Mouse (Mus musculus) induced T-regulatory cell, adult 2 months (primary cell): ENCODE measurements around the gene Ablim1.
A peak's percentile ranks its signal among the peaks of the same experiment; 100 is the strongest.

Source experiments
- DNase-seq: peaks from one replicate; pipeline ENCODE4 v3.0.0-alpha.2; 2012; ENCODE audit warnings: low read depth

Ablim1 gene

GRCm38 (mm10) chr19:57301961-57302395, 12.7 kb downstream of the Ablim1 start:
- DNase-seq, result no peak

GRCm38 (mm10) chr19:57298006-57298405, 16.7 kb downstream of the Ablim1 start:
- no peak for DNase-seq

GRCm38 (mm10) chr19:57297447-57297846, 17.3 kb downstream of the Ablim1 start:
- DNase-seq, result no peak

- no peak for DNase-seq
Measured at GRCm38 (mm10) chr19:57296539-57296938, 18.2 kb downstream of the Ablim1 start.

GRCm38 (mm10) chr19:57295521-57295920, 19.2 kb downstream of the Ablim1 start:
- DNase-seq, result no peak

GRCm38 (mm10) chr19:57294356-57294755, 20.4 kb downstream of the Ablim1 start:
- DNase-seq, result no peak

GRCm38 (mm10) chr19:57293737-57294136, 21.0 kb downstream of the Ablim1 start:
- peak; percentile 24 for DNase-seq

- DNase-seq, result no peak
Measured at GRCm38 (mm10) chr19:57283310-57283709, 31.4 kb downstream of the Ablim1 start.

- DNase-seq, result no peak
Measured at GRCm38 (mm10) chr19:57282642-57283041, 32.1 kb downstream of the Ablim1 start.

GRCm38 (mm10) chr19:57279666-57280065, 35.1 kb downstream of the Ablim1 start:
- no peak for DNase-seq

- no peak for DNase-seq
Measured at GRCm38 (mm10) chr19:57278263-57278662, 36.5 kb downstream of the Ablim1 start.

GRCm38 (mm10) chr19:57277010-57277409, 37.7 kb downstream of the Ablim1 start:
- DNase-seq, result no peak

- no peak for DNase-seq
Measured at GRCm38 (mm10) chr19:57275166-57275953, 39.4 kb downstream of the Ablim1 start.

- no peak for DNase-seq
Measured at GRCm38 (mm10) chr19:57274717-57275116, 40.0 kb downstream of the Ablim1 start.

GRCm38 (mm10) chr19:57274286-57274685, 40.4 kb downstream of the Ablim1 start:
- DNase-seq, result no peak

GRCm38 (mm10) chr19:57272824-57273613, 41.7 kb downstream of the Ablim1 start:
- DNase-seq, result peak; percentile 39

- no peak for DNase-seq
Measured at GRCm38 (mm10) chr19:57271757-57272156, 43.0 kb downstream of the Ablim1 start.

- no peak for DNase-seq
Measured at GRCm38 (mm10) chr19:57270711-57271110, 44.0 kb downstream of the Ablim1 start.

- DNase-seq, result no peak
Measured at GRCm38 (mm10) chr19:57269791-57270190, 44.9 kb downstream of the Ablim1 start.

- no peak for DNase-seq
Measured at GRCm38 (mm10) chr19:57267531-57267930, 47.2 kb downstream of the Ablim1 start.

- DNase-seq, result no peak
Measured at GRCm38 (mm10) chr19:57266374-57267085, 48.2 kb downstream of the Ablim1 start.

- no peak for DNase-seq
Measured at GRCm38 (mm10) chr19:57264296-57264947, 50.3 kb downstream of the Ablim1 start.
